Mouse (Mus musculus) midbrain, embryonic 10.5 days (tissue): ENCODE results near the gene Gm10037. TPM values are rescaled to one million over a fixed set of nuclear protein-coding genes. Genes with fewer than 3 reads are reported as not detected.

Experiments
- polyA plus RNA-seq: library from polyadenylated mRNA; unstranded; fragments of >200 nt; fragmentation: Nextera tagmentation; extraction: Ambion mirVana; gene quantifications from 2 replicates; pipeline ENCODE4 v1.2.1, GENCODE M21; 2016

Gm10037 gene
- polyA plus RNA-seq, 1 experiment from 2014 or later: 1.8 TPM

Other genes with a start within 250 kb of the Gm10037 start
- 3.2 and 3.7 TPM in 2 replicates for gene Zfp729b, start 221.4 kb upstream of the Gm10037 start, polyA plus RNA-seq
- not detected in 2 replicates for gene Gm49345, start 193.3 kb upstream of the Gm10037 start, polyA plus RNA-seq
- gene Zfp729a, start 193.3 kb upstream of the Gm10037 start, polyA plus RNA-seq: 2.2 and 3.3 TPM in 2 replicates
- 9.8 and 10.7 TPM in 2 replicates for gene Zfp738, start 144.0 kb upstream of the Gm10037 start, polyA plus RNA-seq
- gene Zfp65, start 101.9 kb upstream of the Gm10037 start, polyA plus RNA-seq: 6.7 and 7.8 TPM in 2 replicates
- 5.3 and 5.5 TPM in 2 replicates for gene Zfp85, start 75.9 kb upstream of the Gm10037 start, polyA plus RNA-seq
- 4.2 and 5.8 TPM in 2 replicates for gene Zfp493, start 51.4 kb upstream of the Gm10037 start, polyA plus RNA-seq
- gene Zfp273, start 17.4 kb upstream of the Gm10037 start, polyA plus RNA-seq: 6.3 and 8.5 TPM in 2 replicates
- gene BC048507, start 32.2 kb downstream of the Gm10037 start, polyA plus RNA-seq: not detected in 2 replicates